Mouse (Mus musculus): ENCODE measurements around the gene Zfhx3. TPM values are rescaled to one million over a fixed set of nuclear protein-coding genes. Genes with fewer than 3 reads are reported as not detected.
"Not testable (repeated sequence)": the region's sequence is repeated elsewhere in the genome, so short reads cannot be mapped to it uniquely, and the experiment has no call there.

Zfhx3 gene
- under 1 TPM; 0.23 to 0.27 TPM for polyA plus RNA-seq (2017; shearing (Covaris generic))

DNA sequence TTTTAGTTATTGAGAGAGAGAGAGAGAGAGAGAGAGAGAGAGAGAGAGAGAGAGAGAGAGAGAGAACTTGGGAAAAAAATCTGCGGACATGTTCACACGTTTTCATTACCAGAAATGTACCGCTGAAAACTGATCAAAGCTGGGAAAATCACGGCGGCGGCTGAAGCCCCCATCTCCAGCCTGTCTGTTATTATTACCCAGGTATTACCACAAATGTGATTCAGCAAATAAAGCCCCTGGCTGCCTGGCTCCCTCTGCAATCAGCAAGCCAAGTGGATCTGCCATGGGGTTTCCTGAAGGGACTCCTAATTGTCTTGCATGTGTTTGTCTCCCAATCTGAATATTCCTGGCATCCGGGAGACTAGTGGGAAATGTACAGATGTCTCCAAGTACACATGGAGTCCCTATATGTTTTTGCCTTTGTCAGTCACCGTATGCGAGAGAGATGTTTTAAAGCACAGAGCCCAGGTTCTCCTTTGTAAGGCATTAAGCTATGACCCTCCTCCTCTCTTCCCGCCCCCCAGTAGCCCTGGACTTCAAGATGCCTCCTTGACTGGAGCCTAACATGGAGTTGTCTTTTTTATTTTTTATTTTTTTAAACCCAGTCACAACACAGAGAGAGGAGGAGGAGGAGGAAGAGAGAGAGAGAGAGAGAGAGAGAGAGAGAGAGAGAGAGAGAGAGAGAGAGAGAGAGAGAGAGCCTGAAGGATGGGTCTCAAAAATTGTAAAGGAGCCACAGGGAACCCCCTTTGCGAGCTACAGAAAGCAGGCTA lies at the start of gene Zfhx3:
TSS of gene Zfhx3 (plus strand) at position 723 of the 773 bp plus-strand sequence.
- no peak for ATAC-seq

DNA sequence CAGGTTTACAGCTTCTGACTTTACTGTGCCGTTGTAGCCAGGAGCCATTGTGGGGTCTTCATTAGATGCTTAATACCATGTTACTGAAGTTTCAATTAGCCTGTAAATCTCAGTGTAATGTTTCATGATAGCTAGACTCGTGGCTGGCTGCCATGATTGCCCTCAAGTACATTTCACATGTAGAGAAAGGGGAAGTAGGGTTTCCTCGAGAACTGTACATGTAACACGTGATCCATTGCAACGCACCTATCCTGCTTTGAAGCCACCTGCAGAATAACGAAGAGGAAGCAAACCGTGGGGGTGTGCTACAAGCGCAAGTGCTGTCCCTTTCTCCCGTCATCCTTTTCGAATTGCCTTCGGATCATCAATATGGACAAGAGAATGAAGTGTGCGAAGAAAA lies 23.5 kb upstream of the Zfhx3 start:
- ATAC-seq = no peak

DNA sequence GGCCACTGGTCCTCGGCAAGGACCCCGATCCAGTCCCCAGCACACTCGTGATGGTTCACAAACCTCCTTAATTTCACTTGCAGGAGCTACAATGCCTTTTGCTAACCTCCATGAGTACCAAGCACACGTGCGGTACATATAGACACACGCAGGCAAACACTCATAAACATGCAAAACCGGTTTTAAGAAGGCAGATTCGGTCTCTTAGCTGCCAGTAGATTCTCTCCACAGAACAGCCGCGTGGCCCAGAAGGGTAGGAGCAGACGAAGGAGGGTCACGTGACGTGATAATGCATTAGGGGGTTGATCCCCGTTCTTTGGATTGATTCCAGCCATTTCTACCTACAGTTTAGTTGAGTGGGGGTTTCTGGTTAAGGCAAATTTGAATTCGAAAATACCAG lies 16.3 kb upstream of the Zfhx3 start:
- no peak for ATAC-seq

DNA sequence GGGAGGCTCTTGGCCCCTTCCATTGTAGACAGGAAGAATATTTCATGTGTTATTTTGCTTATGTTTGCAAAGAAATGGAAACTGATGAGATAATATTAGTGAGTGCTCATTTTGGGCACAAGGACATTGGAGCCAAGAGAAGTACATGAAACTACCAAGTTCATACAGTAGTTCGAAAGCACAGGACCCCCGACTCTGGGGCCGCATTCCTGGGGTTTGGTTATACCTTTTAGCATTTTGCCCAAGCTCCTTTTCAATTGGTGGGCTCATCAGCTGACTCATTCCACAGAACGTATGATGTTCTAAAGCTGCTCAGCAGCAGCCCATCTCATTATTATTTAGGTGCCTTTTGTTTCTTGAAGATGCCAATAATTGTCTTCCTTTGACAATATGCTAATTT lies 5.7 kb upstream of the Zfhx3 start:
- ATAC-seq = no peak

DNA sequence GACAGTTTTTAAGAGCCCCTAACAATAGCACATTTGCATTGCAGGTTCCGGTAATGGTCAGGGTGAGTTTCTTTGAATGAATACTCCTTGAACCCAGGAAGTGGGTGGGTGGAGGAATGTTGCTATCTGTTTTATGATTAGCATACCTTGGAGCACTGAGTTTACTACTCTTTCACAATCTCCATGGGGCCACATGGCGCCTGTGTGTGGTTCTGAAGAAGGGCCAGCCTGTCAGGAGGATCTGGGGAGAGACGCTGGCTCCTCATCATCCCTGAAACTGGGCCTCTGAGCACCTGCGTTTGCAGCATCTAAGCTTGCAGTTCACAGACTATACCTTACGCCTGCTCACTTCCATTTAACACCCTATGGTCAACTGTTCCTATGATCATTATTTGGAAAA lies 4.2 kb upstream of the Zfhx3 start:
- ATAC-seq = not testable (repeated sequence)

DNA sequence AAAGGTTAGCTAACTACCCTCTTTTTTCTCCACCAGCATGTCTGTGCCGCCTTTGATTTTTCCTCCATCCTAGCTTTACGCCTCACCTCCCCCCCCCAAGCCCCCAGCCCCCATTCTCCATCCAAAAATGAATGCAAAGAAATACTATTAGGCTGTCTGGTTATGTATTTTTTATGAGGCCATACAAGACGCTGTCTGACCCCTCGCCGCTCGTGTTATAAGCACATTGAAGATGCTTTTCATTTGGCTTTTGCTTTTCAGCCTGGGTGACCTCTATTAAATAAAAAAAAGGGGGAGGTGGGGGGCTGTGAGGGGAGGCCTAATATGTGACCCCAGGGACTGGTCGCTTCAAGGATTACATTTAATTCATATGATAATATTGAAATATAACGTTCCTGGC lies 2.3 kb upstream of the Zfhx3 start:
- no peak for ATAC-seq

DNA sequence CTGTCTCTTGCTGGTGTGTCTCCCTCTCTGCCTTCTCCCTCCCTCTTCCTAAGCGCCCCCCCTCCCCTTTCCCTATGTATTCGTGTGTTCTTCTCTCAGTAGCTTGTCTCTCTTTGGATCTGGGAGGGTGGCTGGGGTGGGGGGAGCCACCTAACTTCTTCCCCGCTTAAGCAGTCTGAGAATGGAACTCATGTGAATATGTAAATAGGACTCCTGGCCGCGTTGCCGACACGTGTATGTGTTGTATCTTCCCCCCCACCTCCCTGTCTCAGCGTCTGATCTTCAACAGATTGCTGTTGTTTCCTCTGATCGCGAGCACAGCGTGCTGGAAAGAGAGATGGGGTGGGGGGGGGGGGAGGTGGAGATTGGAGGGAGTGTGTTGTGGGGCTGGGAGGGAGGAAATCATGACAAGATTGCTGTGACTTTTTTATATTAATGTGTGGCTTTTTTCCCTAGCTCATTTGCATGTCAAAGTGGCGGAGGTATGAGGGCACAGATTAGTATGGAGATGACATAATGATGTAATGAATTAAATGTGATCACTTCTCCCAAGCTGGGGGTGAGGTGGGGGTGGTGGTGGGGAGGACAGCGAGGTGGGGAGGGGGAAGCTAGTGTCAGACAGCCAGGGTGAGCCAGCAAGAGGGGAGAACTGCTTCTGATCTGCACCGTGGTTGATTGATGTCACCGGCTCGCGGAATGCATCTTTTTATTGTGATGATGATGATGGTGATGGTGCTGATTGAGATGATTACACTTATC lies 487 bp downstream of the Zfhx3 start:
- no peak for ATAC-seq

DNA sequence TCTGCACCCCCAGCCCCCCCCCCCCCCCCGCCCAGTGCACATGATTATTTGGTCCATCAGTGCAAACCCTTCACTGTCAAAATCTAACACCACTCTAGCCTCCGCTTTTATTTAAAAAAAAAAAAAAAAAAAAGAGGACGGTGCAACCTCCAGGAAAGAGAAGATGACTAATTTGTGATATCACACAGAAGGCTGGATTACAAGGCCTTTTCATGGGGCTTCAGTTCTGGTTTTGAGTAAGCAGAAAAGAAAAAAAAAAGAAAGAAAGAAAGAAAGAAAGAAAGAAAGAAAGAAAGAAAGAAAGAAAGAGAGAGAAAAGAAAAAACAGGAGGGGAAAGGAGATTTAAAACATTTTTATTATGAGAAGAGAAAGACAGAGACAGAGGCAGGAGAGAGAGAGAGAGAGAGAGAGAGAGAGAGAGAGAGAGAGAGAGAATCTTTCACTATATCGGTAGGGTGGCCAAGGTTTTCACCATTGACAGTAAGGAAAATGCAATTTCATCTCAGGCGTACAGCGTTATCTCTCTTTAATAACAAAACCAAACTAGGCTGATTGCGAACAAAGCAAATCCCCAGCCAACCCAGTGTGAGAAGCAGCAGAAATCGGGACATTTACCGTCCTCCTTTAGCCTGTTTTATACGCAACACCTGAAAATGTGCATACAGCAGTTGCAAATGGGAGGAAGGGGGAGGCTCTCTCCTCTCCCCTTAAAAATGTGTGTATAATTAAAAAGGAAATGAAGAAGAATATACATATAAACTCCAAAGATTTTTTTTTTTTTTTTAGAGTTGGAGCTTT lies 1.3 kb downstream of the Zfhx3 start:
- ATAC-seq = no peak

DNA sequence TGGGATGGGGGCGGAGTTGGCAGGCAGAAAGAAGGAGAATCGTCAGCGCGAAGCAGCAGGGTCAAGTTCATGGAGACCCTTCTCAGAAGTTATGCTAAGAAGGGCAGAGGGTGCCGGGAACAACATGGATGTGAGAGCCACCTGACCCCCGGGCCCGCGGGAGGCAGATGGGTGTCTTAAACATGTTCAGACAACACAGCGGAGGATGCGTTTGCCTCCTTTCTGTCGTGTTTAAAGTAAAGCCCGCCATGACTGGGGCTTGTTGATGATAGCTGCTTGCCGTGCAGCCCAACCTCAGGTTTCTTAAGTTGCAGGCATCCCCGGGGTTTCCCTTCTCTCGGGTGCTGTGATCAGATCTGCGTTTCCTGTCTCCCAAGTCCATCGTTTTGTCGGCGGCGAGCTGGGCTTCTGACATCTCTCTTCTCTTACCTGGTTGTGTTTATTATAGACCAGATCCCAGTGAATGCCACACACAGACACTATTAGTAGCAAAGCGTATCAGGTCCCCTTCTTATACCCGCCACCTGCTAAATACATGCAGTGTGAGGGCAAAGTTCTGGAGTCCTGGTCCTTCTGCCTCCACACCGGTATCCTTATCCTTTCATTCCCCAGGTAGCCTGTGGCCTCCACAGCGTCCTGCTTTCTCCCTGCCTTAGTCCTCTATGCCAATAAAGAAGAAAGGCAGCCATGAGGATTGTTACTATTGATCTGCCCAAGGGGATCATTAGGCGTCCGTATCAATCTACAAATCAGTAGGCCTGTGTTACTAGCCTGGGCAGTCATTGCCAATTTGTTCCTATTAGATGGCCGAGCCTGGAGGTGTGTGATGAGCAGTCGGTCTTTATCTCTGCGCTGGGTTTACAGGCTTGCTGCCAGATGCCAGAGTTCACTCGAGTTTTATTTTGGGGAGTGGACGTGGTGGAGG lies 2.5 kb downstream of the Zfhx3 start:
- ATAC-seq = no peak

DNA sequence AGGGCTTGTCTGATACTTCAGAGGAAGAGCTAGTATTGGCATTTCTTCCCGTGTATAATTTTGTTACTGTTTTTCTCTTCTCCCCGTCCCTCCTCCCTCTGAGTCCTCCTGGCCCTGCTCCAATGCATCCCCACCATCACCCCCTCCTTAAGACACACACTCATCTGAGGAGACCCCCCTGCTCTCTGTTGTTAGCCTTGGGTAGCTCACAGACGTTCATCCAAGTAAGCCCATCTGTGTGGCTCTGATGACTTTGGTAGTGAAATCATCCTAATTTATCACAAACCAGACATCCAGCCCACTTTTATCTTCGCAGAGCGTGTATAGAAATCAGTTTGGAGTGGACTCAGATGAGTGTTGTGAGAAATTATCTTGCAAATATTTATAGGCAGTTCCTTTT lies 4.4 kb downstream of the Zfhx3 start:
- no peak for ATAC-seq

DNA sequence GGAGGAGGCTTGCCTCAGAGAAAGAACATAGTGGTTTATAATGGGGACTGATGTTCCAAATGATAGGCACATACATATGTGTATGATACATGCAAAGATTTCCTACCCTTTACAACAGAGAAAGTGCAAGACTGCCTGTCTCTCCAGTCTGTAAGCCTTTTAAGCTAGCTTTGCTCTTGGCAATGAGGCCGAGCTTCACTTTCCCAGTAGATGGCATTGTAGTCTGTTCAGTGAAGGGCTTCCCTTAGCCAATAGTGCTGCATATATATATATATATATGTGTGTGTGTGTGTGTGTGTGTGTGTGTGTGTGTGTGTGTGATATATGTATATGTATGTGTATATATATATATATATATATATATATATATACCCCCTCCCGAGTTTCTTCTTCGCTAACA lies 13.4 kb downstream of the Zfhx3 start:
- ATAC-seq = no peak

DNA sequence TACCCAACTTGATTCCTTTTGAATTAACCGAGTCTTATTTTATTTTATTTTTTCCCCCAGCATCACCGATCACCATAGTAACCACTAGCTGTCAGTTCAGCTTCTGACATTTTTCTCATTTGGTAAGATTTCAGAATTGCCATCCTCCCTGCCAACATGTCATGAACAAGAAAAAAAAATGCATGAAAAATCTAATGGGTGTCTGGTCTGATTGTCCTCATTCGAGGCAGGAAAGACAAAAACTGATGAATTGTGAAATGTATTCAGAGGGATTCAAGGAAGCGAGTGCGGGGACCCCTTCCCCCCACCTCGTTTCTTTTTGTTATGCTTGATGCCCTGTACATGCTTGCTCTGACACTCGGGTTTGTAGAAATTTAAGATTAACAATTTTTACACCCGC lies 15.1 kb downstream of the Zfhx3 start:
- no peak for ATAC-seq

DNA sequence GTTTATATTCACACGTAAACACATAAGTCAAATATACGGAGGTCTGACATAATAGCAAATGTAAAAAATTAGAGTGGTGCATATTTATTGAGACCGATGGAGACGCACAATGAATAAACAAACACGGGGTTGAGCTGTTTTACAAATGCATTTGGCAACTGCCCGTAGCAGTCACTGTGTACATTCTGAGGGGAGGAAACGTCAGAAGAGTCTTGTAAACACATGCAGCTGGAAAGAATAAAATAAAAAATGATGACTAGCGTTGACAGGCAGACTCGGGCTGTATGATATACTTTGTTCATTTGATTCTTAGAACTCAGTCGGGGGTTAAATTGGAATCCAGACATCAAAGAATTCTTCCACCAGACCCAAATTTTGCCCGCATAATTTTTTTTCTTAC lies 18.0 kb downstream of the Zfhx3 start:
- no peak for ATAC-seq

DNA sequence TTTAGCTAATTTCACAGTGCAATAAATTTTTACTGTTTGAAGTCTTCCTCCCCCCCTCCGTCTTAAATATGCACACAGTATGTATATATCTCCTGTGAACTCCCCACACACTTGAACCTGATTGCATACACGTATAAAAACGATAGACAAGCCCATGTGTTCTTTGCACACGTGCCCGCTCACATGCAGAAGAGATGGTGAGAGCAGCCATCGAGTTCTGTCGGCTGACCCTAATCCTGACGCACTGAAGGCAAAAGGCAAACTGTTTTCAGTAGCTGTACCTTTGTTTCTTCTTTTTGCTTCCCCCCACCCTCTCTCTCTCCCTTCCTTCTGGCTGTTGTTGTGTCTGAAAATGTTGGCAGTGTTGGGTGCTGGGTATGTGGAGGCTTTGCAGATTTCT lies 18.4 kb downstream of the Zfhx3 start:
- ATAC-seq = no peak

DNA sequence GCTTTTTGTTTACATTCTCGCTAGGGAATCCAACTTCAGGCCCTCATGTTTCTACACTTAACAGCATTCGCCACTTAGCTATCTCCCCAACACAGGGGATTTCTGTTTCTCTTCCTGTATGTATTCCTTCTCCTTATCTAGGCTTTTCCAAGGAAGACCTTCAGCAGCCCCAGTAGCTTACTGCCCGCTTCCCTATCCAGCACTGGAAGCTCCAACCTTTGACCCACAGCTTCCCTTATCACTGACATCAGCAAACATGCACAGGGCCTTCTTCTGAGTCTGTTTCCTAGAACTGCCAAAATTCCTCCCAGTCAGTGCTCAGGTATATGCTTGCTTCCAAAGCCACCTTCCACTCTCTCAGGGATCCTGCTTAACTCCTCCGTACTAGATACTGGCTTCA lies 29.8 kb downstream of the Zfhx3 start:
- ATAC-seq = no peak

DNA sequence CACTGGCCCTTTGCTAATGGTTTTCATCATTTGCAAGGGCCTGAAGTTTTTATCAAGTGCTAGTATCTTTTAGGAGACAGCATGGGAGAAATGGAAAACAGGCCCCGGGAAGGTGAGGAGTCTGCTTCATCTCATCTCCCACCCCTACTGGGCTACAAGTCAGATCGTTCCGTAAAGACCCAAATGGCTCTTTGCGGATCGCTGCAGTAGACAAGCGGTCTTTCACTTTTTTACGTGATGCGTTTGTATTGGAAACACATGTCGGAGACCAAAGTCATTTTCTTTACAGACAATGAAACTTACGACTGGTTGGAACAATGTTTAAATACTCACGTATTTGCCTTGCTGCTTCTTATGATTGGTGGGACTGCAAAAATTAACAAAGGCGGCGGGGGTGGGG lies 32.0 kb downstream of the Zfhx3 start:
- ATAC-seq = no peak

DNA sequence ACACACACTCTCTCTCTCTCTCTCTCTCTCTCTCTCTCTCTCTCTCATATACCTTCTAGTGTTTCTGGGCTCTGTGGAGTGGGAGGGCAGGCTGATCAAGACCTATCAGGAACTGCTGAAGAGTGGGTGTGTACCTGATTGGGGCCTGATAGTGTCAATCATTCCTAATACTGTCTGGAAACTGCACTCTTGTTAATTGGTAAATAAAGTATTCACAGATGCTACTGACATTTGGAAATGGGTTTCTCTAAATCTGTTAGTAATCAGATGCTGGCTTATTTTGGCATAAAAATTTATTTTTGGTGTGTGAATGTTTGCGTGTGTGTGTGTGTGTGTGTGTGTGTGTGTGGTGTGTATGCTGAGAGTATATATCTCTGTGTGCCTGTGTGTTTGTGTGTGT lies 35.8 kb downstream of the Zfhx3 start:
- no peak for ATAC-seq

DNA sequence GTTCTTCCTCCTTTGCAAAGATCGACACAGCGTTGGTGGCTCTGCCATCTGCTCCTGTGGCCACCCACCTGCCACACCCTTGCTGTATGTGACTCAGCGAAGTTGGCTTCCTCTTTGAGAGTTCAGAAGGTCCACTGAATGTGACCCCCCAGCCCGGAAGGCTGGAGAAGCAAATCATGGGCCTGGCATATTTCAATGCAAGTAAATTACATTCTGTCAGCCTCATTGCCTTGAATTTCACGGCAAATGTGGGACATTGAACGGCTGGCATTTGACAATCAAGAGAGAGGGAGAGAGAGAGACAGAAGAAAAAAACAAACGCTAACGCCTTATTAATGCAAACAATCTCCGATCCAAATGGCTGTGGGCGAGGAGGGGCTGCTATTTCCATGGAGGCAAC lies 38.2 kb downstream of the Zfhx3 start:
- no peak for ATAC-seq

DNA sequence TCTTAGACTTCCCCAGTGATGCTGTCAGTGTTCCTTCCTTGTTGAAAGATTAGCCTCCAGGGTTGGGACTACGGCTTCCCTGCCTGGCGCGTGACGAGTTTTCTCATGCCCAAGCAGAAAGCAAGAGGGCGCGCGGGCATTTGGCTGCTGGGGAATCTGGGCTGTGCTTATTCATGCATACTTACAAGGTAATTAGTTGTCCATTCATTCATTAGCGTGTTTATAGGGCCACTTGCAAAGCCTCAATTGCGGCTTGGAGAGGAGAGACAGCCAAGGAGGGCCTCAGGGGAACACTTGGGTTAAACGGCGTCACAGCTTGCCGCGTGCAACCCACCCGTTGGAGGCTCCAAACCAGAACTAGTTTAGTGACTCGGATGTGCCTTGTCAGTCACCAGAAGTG lies 44.2 kb downstream of the Zfhx3 start:
- ATAC-seq = no peak

DNA sequence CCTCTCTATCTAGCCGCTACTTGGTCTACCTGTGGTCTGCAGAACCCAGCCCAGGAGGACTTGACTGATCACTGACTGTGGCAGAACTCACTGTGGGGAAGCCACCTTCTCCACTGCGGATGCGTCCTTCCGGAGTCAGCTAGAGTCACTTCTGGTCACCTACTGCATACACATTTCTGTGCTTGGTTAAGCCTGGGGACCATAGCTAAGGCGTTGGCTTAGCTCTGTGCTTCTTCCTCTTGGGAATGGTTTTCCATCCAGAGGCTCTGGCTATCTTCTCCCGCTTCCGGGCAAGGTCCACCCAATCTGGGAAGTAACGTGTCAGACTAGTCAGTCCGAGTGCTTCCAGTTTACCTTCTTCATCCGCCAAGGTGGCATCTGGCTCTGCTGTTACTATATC lies 56.4 kb downstream of the Zfhx3 start:
- no peak for ATAC-seq

DNA sequence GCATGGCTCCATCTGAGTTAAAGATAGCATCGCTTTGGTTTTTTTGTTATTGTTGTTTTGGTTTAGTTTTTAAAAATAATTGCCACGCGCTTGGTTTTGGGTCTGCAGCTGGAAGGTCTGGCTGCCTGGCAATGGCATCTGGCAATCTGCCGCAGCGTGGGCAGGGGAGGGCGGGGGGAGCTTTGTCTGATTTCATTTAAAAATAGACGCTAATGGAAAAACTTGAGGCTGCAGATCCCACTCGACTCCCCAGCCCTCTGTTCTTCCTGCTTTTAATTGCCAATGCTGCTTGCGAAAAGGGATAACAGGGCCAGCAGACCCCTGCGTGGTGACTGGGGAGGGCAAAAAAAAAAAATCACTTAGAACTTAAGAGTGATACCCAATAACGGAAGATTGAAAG lies 69.1 kb downstream of the Zfhx3 start:
- ATAC-seq = no peak

DNA sequence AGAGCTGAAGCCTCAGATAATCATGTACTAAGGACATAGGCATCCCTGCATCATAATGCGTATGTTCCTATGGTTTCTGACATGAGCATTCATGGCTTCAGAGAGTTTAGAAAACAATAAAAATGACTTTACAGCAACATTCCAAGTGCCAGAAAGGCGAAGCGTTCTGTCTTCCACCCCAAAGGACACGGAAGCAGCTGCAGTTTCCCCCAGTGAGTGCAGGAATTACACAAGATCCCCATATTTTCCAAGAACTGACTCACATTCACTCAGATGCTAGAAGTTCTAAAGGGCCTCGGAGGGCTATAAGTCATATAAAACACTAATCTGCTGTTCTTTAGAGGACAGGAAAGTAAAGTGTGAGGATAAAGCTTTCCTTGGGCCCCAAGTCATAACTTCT lies 75.3 kb downstream of the Zfhx3 start:
- ATAC-seq = no peak

Data from CD4-positive, CD25-positive, alpha-beta regulatory T cell, adult 4 months (primary cell).